In the genomic region with DNA sequence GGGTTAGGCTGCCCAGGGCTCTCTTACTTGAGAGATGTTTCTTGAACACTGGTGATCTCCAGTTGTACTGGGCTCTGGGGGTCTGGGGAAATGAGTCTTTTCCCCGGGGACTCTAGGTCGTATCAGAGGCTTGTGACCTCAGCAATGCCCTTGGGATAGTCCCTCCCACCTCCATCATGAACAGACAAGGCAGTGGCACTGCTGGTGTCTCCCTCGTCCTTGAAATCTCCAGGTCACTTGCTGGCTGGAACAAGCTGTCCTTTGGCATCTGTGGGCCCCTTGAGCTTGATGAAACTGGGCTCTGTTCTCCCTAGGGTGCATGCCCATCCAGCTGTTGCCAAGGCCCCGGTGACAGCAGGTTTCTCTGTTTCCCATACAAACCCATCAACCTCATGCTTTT, we compare ENCODE assay signal across 11 mouse cellular contexts. TPM values are rescaled to one million over a fixed set of nuclear protein-coding genes. Genes with fewer than 3 reads are reported as not detected.
DNase-seq lines count a peak whose midpoint lies in the region; ATAC-seq and TF ChIP-seq lines count a peak whose summit lies in the region.
"Had no signal": no experiment of that assay in that cellular context is flagged by ENCODE, and none has a peak within 500 bp of the region (broad histone marks: within the 10 kb centered on the region; RNA-seq: fewer than 3 reads in every experiment).

No protein-coding gene starts in this region.

- no peak overlapping the region for H3K4me3 ChIP-seq in forebrain, embryonic 14.5 days (ENCODE audit: low read depth, low read length)
- H3K4me3 ChIP-seq in forebrain, embryonic 10.5 days, result no peak overlapping the region
- no peak overlapping the region for H3K4me3 ChIP-seq in liver, postnatal 0 days (ENCODE audit: low read depth, low read length)
- H3K4me3 ChIP-seq in liver, embryonic 12.5 days, result no peak overlapping the region
- no peak overlapping the region for H3K4me3 ChIP-seq in forebrain, embryonic 16.5 days (replicated peaks; ENCODE audit: low read length)
- no peak overlapping the region for H3K4me3 ChIP-seq in neural tube, embryonic 15.5 days (replicated peaks)

- no peaks in the 10 kb centered on the region for H3K27me3 ChIP-seq in forebrain, embryonic 14.5 days (replicated peaks; ENCODE audit: control insufficient read depth, insufficient read depth, low read length)
- H3K27me3 ChIP-seq in forebrain, embryonic 10.5 days (ENCODE audit: poor library complexity, severe bottlenecking), result no peaks in the 10 kb centered on the region
- no peaks in the 10 kb centered on the region for H3K27me3 ChIP-seq in liver, postnatal 0 days (ENCODE audit: insufficient read depth, low read length)
- no peaks in the 10 kb centered on the region for H3K27me3 ChIP-seq in liver, embryonic 12.5 days (replicated peaks)
- H3K27me3 ChIP-seq in forebrain, embryonic 16.5 days (replicated peaks; ENCODE audit: control insufficient read depth, insufficient read depth, low read length), result no peaks in the 10 kb centered on the region
- no peaks in the 10 kb centered on the region for H3K27me3 ChIP-seq in neural tube, embryonic 15.5 days (replicated peaks)

- no peak for TF ChIP-seq CTCF in liver, postnatal 0 days (IDR thresholded peaks at IDR 0.05; ENCODE audit: low read depth)

- peaks cover 73% of the 10 kb centered on the region for H3K36me3 ChIP-seq in forebrain, embryonic 14.5 days (ENCODE audit: control insufficient read depth, insufficient read depth, low read length)
- peaks cover 98% of the 10 kb centered on the region for H3K36me3 ChIP-seq in forebrain, embryonic 10.5 days (replicated peaks)
- H3K36me3 ChIP-seq in liver, postnatal 0 days (replicated peaks; ENCODE audit: insufficient read depth, low read length), result peaks cover 22% of the 10 kb centered on the region
- peaks cover 53% of the 10 kb centered on the region for H3K36me3 ChIP-seq in liver, embryonic 12.5 days
- peaks cover 39% of the 10 kb centered on the region for H3K36me3 ChIP-seq in forebrain, embryonic 16.5 days (ENCODE audit: control insufficient read depth, insufficient read depth)
- H3K36me3 ChIP-seq in neural tube, embryonic 15.5 days, result peaks cover 50% of the 10 kb centered on the region

- no peaks in the 10 kb centered on the region for H3K9me3 ChIP-seq in forebrain, embryonic 14.5 days (replicated peaks; ENCODE audit: control insufficient read depth, low read length)
- no peaks in the 10 kb centered on the region for H3K9me3 ChIP-seq in forebrain, embryonic 10.5 days
- no peaks in the 10 kb centered on the region for H3K9me3 ChIP-seq in liver, postnatal 0 days (ENCODE audit: low read length)
- no peaks in the 10 kb centered on the region for H3K9me3 ChIP-seq in liver, embryonic 12.5 days (replicated peaks)
- H3K9me3 ChIP-seq in forebrain, embryonic 16.5 days (ENCODE audit: control insufficient read depth, low read length), result no peaks in the 10 kb centered on the region
- H3K9me3 ChIP-seq in neural tube, embryonic 15.5 days (replicated peaks), result no peaks in the 10 kb centered on the region

- TF ChIP-seq EP300 in liver, postnatal 0 days (IDR thresholded peaks at IDR 0.05; ENCODE audit: low read depth), result no peak

- no peak for DNase-seq in forebrain, embryonic 14.5 days (ENCODE audit: low spot score)
- DNase-seq in forebrain, embryonic 10.5 days (ENCODE audit: extremely low spot score, low spot score), result no peak
- no peak for DNase-seq in liver, postnatal 0 days
- DNase-seq in urinary bladder, adult 18-20 months (ENCODE audit: low spot score in 2 of 2), result no peak
- DNase-seq in thymus, postnatal 0 days (ENCODE audit: low spot score), result no peak

- no peak overlapping the region for H3K4me2 ChIP-seq in forebrain, embryonic 14.5 days (ENCODE audit: low read length)
- no peak overlapping the region for H3K4me2 ChIP-seq in liver, postnatal 0 days (ENCODE audit: low read depth, low read length)
- no peak overlapping the region for H3K4me2 ChIP-seq in liver, embryonic 12.5 days
- H3K4me2 ChIP-seq in forebrain, embryonic 16.5 days (ENCODE audit: low read length), result no peak overlapping the region
- no peak overlapping the region for H3K4me2 ChIP-seq in neural tube, embryonic 15.5 days

- no peak overlapping the region for H3K9ac ChIP-seq in forebrain, embryonic 14.5 days (ENCODE audit: low read length)
- no peak overlapping the region for H3K9ac ChIP-seq in liver, postnatal 0 days (replicated peaks)
- H3K9ac ChIP-seq in liver, embryonic 12.5 days, result no peak overlapping the region
- H3K9ac ChIP-seq in forebrain, embryonic 16.5 days (replicated peaks; ENCODE audit: low read depth, low read length), result no peak overlapping the region
- no peak overlapping the region for H3K9ac ChIP-seq in neural tube, embryonic 15.5 days (replicated peaks)

- H3K27ac ChIP-seq in forebrain, embryonic 14.5 days (ENCODE audit: low read depth, low read length), result peak overlapping the region; percentile 87
- H3K27ac ChIP-seq in forebrain, embryonic 10.5 days, result no peak overlapping the region
- peak overlapping the region; percentile 16; the same call in 1 of the 2 replicates for H3K27ac ChIP-seq in liver, postnatal 0 days (ENCODE audit: low read depth)
- no peak overlapping the region for H3K27ac ChIP-seq in liver, embryonic 12.5 days
- H3K27ac ChIP-seq in forebrain, embryonic 16.5 days (ENCODE audit: low read length), result peak overlapping the region; percentile 41; the same call in 1 of the 2 replicates
- peak overlapping the region; percentile 76; the same call in 1 of the 2 replicates for H3K27ac ChIP-seq in neural tube, embryonic 15.5 days (replicated peaks)
- H3K27ac ChIP-seq: kidney, postnatal 0 days had no signal

- H3K4me1 ChIP-seq in forebrain, embryonic 14.5 days (ENCODE audit: control insufficient read depth, insufficient read depth, low read length), result peaks cover 10% of the 10 kb centered on the region; the same call in 1 of the 2 replicates
- H3K4me1 ChIP-seq in forebrain, embryonic 10.5 days, result peaks cover 40% of the 10 kb centered on the region
- peaks cover 41% of the 10 kb centered on the region for H3K4me1 ChIP-seq in liver, postnatal 0 days (ENCODE audit: insufficient read depth)
- peaks cover 23% of the 10 kb centered on the region for H3K4me1 ChIP-seq in liver, embryonic 12.5 days
- H3K4me1 ChIP-seq in forebrain, embryonic 16.5 days (replicated peaks; ENCODE audit: control insufficient read depth, insufficient read depth, low read length), result peaks cover 25% of the 10 kb centered on the region
- peaks cover 43% of the 10 kb centered on the region for H3K4me1 ChIP-seq in neural tube, embryonic 15.5 days

- ATAC-seq in forebrain, embryonic 14.5 days, result no peak
- no peak for ATAC-seq in liver, postnatal 0 days
- ATAC-seq in liver, embryonic 12.5 days, result no peak
- ATAC-seq in forebrain, embryonic 16.5 days, result no peak
- no peak for ATAC-seq in neural tube, embryonic 15.5 days (ENCODE audit: low FRiP score)

- WGBS in forebrain, embryonic 14.5 days, result 75% methylated on average over 4 of the region's 4 CpGs
- WGBS in forebrain, embryonic 10.5 days, result 79% methylated on average over 4 of the region's 4 CpGs
- 69% methylated on average over 4 of the region's 4 CpGs for WGBS in liver, postnatal 0 days (ENCODE audit: insufficient replicate concordance)
- whole genome bisulfite sequencing in liver, embryonic 12.5 days (ENCODE audit: insufficient replicate concordance), result 67% methylated on average over 4 of the region's 4 CpGs
- 72% methylated on average over 4 of the region's 4 CpGs for WGBS in forebrain, embryonic 16.5 days
- WGBS in neural tube, embryonic 15.5 days, result 47% methylated on average over 4 of the region's 4 CpGs

RNA-seq across cellular contexts. Expression of gene Gpd1, which starts 3.1 kb away (rescaled TPM):
- 0.77 and 1.2 TPM in 2 replicates for polyA plus RNA-seq in forebrain, embryonic 14.5 days (2014; fragmentation: Nextera tagmentation; extraction: Ambion mirVana)
- 0.38 and 0.54 TPM in 2 replicates for polyA plus RNA-seq in forebrain, embryonic 10.5 days (2016; fragmentation: Nextera tagmentation; extraction: Ambion mirVana)
- polyA plus RNA-seq in liver, postnatal 0 days (2015; fragmentation: Nextera tagmentation; extraction: Ambion mirVana), result 147 and 150 TPM in 2 replicates
- polyA plus RNA-seq in liver, embryonic 12.5 days (2016; fragmentation: Nextera tagmentation; extraction: Ambion mirVana), result 7.5 and 8.0 TPM in 2 replicates
- polyA plus RNA-seq in forebrain, embryonic 16.5 days (2015; fragmentation: Nextera tagmentation; extraction: Ambion mirVana), result 2.4 and 2.9 TPM in 2 replicates
- 4.5 and 5.2 TPM in 2 replicates for polyA plus RNA-seq in neural tube, embryonic 15.5 days (2015; fragmentation: Nextera tagmentation; extraction: Ambion mirVana)
- polyA plus RNA-seq in thymus, postnatal 0 days (2015; fragmentation: Nextera tagmentation; extraction: Ambion mirVana), result 0.30 and 1.8 TPM in 2 replicates

RNA-seq across cellular contexts. Expression of gene Gm17349, which starts 8.9 kb away (rescaled TPM):
- not detected in 2 replicates for polyA plus RNA-seq in forebrain, embryonic 14.5 days (2014; fragmentation: Nextera tagmentation; extraction: Ambion mirVana)
- polyA plus RNA-seq in forebrain, embryonic 10.5 days (2016; fragmentation: Nextera tagmentation; extraction: Ambion mirVana), result not detected in 2 replicates
- polyA plus RNA-seq in liver, postnatal 0 days (2015; fragmentation: Nextera tagmentation; extraction: Ambion mirVana), result 1.3 and 2.9 TPM in 2 replicates
- not detected in 2 replicates for polyA plus RNA-seq in liver, embryonic 12.5 days (2016; fragmentation: Nextera tagmentation; extraction: Ambion mirVana)
- polyA plus RNA-seq in forebrain, embryonic 16.5 days (2015; fragmentation: Nextera tagmentation; extraction: Ambion mirVana), result not detected in 2 replicates
- polyA plus RNA-seq in neural tube, embryonic 15.5 days (2015; fragmentation: Nextera tagmentation; extraction: Ambion mirVana), result not detected in 2 replicates
- not detected in 2 replicates for polyA plus RNA-seq in thymus, postnatal 0 days (2015; fragmentation: Nextera tagmentation; extraction: Ambion mirVana)
- polyA plus RNA-seq: CD4-positive, CD25-positive, alpha-beta regulatory T cell, adult 4 months; kidney, postnatal 0 days; lung, embryonic 16.5 days had no signal

RNA-seq across cellular contexts. Expression of gene Cox14, which starts 11.2 kb away (rescaled TPM):
- 195 and 238 TPM in 2 replicates for polyA plus RNA-seq in forebrain, embryonic 14.5 days (2014; fragmentation: Nextera tagmentation; extraction: Ambion mirVana)
- polyA plus RNA-seq in forebrain, embryonic 10.5 days (2016; fragmentation: Nextera tagmentation; extraction: Ambion mirVana), result 140 and 146 TPM in 2 replicates
- polyA plus RNA-seq in liver, postnatal 0 days (2015; fragmentation: Nextera tagmentation; extraction: Ambion mirVana), result 111 and 117 TPM in 2 replicates
- polyA plus RNA-seq in liver, embryonic 12.5 days (2016; fragmentation: Nextera tagmentation; extraction: Ambion mirVana), result 98.3 and 98.4 TPM in 2 replicates
- 151 and 164 TPM in 2 replicates for polyA plus RNA-seq in forebrain, embryonic 16.5 days (2015; fragmentation: Nextera tagmentation; extraction: Ambion mirVana)
- 178 and 182 TPM in 2 replicates for polyA plus RNA-seq in neural tube, embryonic 15.5 days (2015; fragmentation: Nextera tagmentation; extraction: Ambion mirVana)
- polyA plus RNA-seq in thymus, postnatal 0 days (2015; fragmentation: Nextera tagmentation; extraction: Ambion mirVana), result 241 and 259 TPM in 2 replicates

RNA-seq across cellular contexts. Expression of gene Smarcd1, which starts 12.3 kb away (rescaled TPM):
- polyA plus RNA-seq in forebrain, embryonic 14.5 days (2014; fragmentation: Nextera tagmentation; extraction: Ambion mirVana), result 90.7 and 98.1 TPM in 2 replicates
- 91.5 TPM in 2 replicates for polyA plus RNA-seq in forebrain, embryonic 10.5 days (2016; fragmentation: Nextera tagmentation; extraction: Ambion mirVana)
- 4.7 and 5.3 TPM in 2 replicates for polyA plus RNA-seq in liver, postnatal 0 days (2015; fragmentation: Nextera tagmentation; extraction: Ambion mirVana)
- 12.2 and 12.6 TPM in 2 replicates for polyA plus RNA-seq in liver, embryonic 12.5 days (2016; fragmentation: Nextera tagmentation; extraction: Ambion mirVana)
- polyA plus RNA-seq in forebrain, embryonic 16.5 days (2015; fragmentation: Nextera tagmentation; extraction: Ambion mirVana), result 111 and 116 TPM in 2 replicates
- polyA plus RNA-seq in neural tube, embryonic 15.5 days (2015; fragmentation: Nextera tagmentation; extraction: Ambion mirVana), result 80.2 and 91.5 TPM in 2 replicates
- polyA plus RNA-seq in thymus, postnatal 0 days (2015; fragmentation: Nextera tagmentation; extraction: Ambion mirVana), result 36.3 and 41.1 TPM in 2 replicates

RNA-seq across cellular contexts. Expression of gene Asic1, which starts 44.0 kb away (rescaled TPM):
- 15.6 and 18.9 TPM in 2 replicates for polyA plus RNA-seq in forebrain, embryonic 14.5 days (2014; fragmentation: Nextera tagmentation; extraction: Ambion mirVana)
- 2.2 and 2.4 TPM in 2 replicates for polyA plus RNA-seq in forebrain, embryonic 10.5 days (2016; fragmentation: Nextera tagmentation; extraction: Ambion mirVana)
- 0.38 and 0.54 TPM in 2 replicates for polyA plus RNA-seq in liver, postnatal 0 days (2015; fragmentation: Nextera tagmentation; extraction: Ambion mirVana)
- 1.8 and 2.0 TPM in 2 replicates for polyA plus RNA-seq in liver, embryonic 12.5 days (2016; fragmentation: Nextera tagmentation; extraction: Ambion mirVana)
- 26.2 and 37.4 TPM in 2 replicates for polyA plus RNA-seq in forebrain, embryonic 16.5 days (2015; fragmentation: Nextera tagmentation; extraction: Ambion mirVana)
- polyA plus RNA-seq in neural tube, embryonic 15.5 days (2015; fragmentation: Nextera tagmentation; extraction: Ambion mirVana), result 59.3 and 68.9 TPM in 2 replicates
- polyA plus RNA-seq in thymus, postnatal 0 days (2015; fragmentation: Nextera tagmentation; extraction: Ambion mirVana), result 0.94 and 1.1 TPM in 2 replicates

Comparison
In these comparisons a context has a peak if more than half of its experiments do, and no peak if none do; other contexts are left out.
1. H3K27ac ChIP-seq: peak in forebrain, embryonic 14.5 days (single experiment), liver, postnatal 0 days (single experiment), forebrain, embryonic 16.5 days (single experiment) and neural tube, embryonic 15.5 days (single experiment); none in forebrain, embryonic 10.5 days (single experiment) and liver, embryonic 12.5 days (single experiment).
2. RNA of gene Gpd1, which starts 3.1 kb away (polyA plus RNA-seq): 147 to 150 TPM in liver, postnatal 0 days; 7.5 to 8.0 TPM in liver, embryonic 12.5 days, 4.5 to 5.2 TPM in neural tube, embryonic 15.5 days, 2.4 to 2.9 TPM in forebrain, embryonic 16.5 days, 0.30 to 1.8 TPM in thymus, postnatal 0 days, 0.77 to 1.2 TPM in forebrain, embryonic 14.5 days and 0.38 to 0.54 TPM in forebrain, embryonic 10.5 days; every median in the first group is over 10 times any median in the second.